Mouse (Mus musculus): ENCODE results near the gene Unc5b. TPM values are rescaled to one million over a fixed set of nuclear protein-coding genes. Genes with fewer than 3 reads are reported as not detected.
"Not testable (repeated sequence)": the region's sequence is repeated elsewhere in the genome, so short reads cannot be mapped to it uniquely, and the experiment has no call there.

Gene Unc5b
- 11.5 and 13.3 TPM in 2 replicates for polyA plus RNA-seq (2014; fragmentation: Nextera tagmentation; extraction: Ambion mirVana)

GRCm38 (mm10) chr10:60831379-60831778 lies at the start of gene Unc5b:
Gene Unc5b, minus strand, starts transcription at chr10:60831581.
- ATAC-seq (ENCODE audit: insufficient number of reproducible peaks, insufficient read depth, low FRiP score, low read depth) = peak; percentile 92
- Histone ChIP-seq H3K4me1 (ENCODE audit: control insufficient read depth in 2 of 2, insufficient read depth in 2 of 2, low read length in 2 of 2) (peaks cover 33 to 37% of the 10 kb centered on the region in 2 experiments), H3K27ac (replicated peaks in 1 of 2; ENCODE audit: control insufficient read depth in 1 of 2, insufficient read depth in 1 of 2, low read depth in 2 of 2, low read length in 2 of 2) (peak within 1 kb of the TSS; percentile 86 to 97), H3K9me3 (ENCODE audit: control insufficient read depth, low read length) (no peaks in the 10 kb centered on the region), H3K9ac (ENCODE audit: low read length) (peak within 1 kb of the TSS; percentile 96), H3K27me3 (ENCODE audit: control insufficient read depth, insufficient read depth, low read length) (no peaks in the 10 kb centered on the region), H3K4me3 (ENCODE audit: control insufficient read depth in 1 of 2, insufficient read depth in 1 of 2, low read depth in 1 of 2, low read length in 2 of 2) (peak within 1 kb of the TSS; percentile 71 to 91), H3K4me2 (ENCODE audit: low read length) (peak within 1 kb of the TSS; percentile 81), H3K36me3 (ENCODE audit: control insufficient read depth, insufficient read depth, low read length) (no peaks in the 10 kb centered on the region)
- WGBS = 1% methylated on average over 44 of the region's 53 CpGs

- H3K27me3 ChIP-seq (ENCODE audit: control insufficient read depth, insufficient read depth, low read length) = no peaks in the 10 kb centered on the region
Observed at GRCm38 (mm10) chr10:60879817-60880216, 48.4 kb upstream of the Unc5b start.

GRCm38 (mm10) chr10:60877075-60877474 lies 45.7 kb upstream of the Unc5b start:
- no peaks in the 10 kb centered on the region for H3K36me3 ChIP-seq (ENCODE audit: control insufficient read depth, insufficient read depth, low read length)
- no peaks in the 10 kb centered on the region for H3K27me3 ChIP-seq (ENCODE audit: control insufficient read depth, insufficient read depth, low read length)
- no peak overlapping the region for H3K27ac ChIP-seq (replicated peaks in 1 of 2; ENCODE audit: control insufficient read depth in 1 of 2, insufficient read depth in 1 of 2, low read depth in 2 of 2, low read length in 2 of 2)
- H3K9me3 ChIP-seq (ENCODE audit: control insufficient read depth, low read length) = no peaks in the 10 kb centered on the region
- no peak overlapping the region for H3K4me3 ChIP-seq (ENCODE audit: control insufficient read depth in 1 of 2, insufficient read depth in 1 of 2, low read depth in 1 of 2, low read length in 2 of 2)
- no peak overlapping the region for H3K4me2 ChIP-seq (ENCODE audit: low read length)
- no peak overlapping the region for H3K9ac ChIP-seq (ENCODE audit: low read length)
- H3K4me1 ChIP-seq (ENCODE audit: control insufficient read depth in 2 of 2, insufficient read depth in 2 of 2, low read length in 2 of 2) = no peaks in the 10 kb centered on the region
- WGBS = 77% methylated on average over 5 of the region's 5 CpGs
- ATAC-seq (ENCODE audit: insufficient number of reproducible peaks, insufficient read depth, low FRiP score, low read depth) = no peak

More at GRCm38 (mm10) chr10:60879817-60880216, 48.4 kb upstream of the Unc5b start:
- Histone ChIP-seq H3K4me2 (ENCODE audit: low read length) (no peak overlapping the region), H3K9me3 (ENCODE audit: control insufficient read depth, low read length) (no peaks in the 10 kb centered on the region), H3K36me3 (ENCODE audit: control insufficient read depth, insufficient read depth, low read length) (no peaks in the 10 kb centered on the region), H3K27ac (replicated peaks in 1 of 2; ENCODE audit: control insufficient read depth in 1 of 2, insufficient read depth in 1 of 2, low read depth in 2 of 2, low read length in 2 of 2) (no peak overlapping the region), H3K9ac (ENCODE audit: low read length) (no peak overlapping the region), H3K4me3 (ENCODE audit: control insufficient read depth in 1 of 2, insufficient read depth in 1 of 2, low read depth in 1 of 2, low read length in 2 of 2) (no peak overlapping the region), H3K4me1 (ENCODE audit: control insufficient read depth in 2 of 2, insufficient read depth in 2 of 2, low read length in 2 of 2) (no peaks in the 10 kb centered on the region)
- ATAC-seq (ENCODE audit: insufficient number of reproducible peaks, insufficient read depth, low FRiP score, low read depth) = no peak
- WGBS = 71% methylated on average over 4 of the region's 4 CpGs

GRCm38 (mm10) chr10:60875011-60875410 lies 43.6 kb upstream of the Unc5b start:
- Histone ChIP-seq H3K27ac (replicated peaks in 1 of 2; ENCODE audit: control insufficient read depth in 1 of 2, insufficient read depth in 1 of 2, low read depth in 2 of 2, low read length in 2 of 2) (no peak overlapping the region), H3K9ac (ENCODE audit: low read length) (no peak overlapping the region), H3K27me3 (ENCODE audit: control insufficient read depth, insufficient read depth, low read length) (no peaks in the 10 kb centered on the region), H3K9me3 (ENCODE audit: control insufficient read depth, low read length) (no peaks in the 10 kb centered on the region), H3K4me1 (ENCODE audit: control insufficient read depth in 2 of 2, insufficient read depth in 2 of 2, low read length in 2 of 2) (no peaks in the 10 kb centered on the region), H3K36me3 (ENCODE audit: control insufficient read depth, insufficient read depth, low read length) (no peaks in the 10 kb centered on the region), H3K4me2 (ENCODE audit: low read length) (no peak overlapping the region), H3K4me3 (ENCODE audit: control insufficient read depth in 1 of 2, insufficient read depth in 1 of 2, low read depth in 1 of 2, low read length in 2 of 2) (no peak overlapping the region)
- WGBS = 81% methylated on average over 1 of the region's 1 CpGs
- no peak for ATAC-seq (ENCODE audit: insufficient number of reproducible peaks, insufficient read depth, low FRiP score, low read depth)

GRCm38 (mm10) chr10:60863318-60863717 lies 31.9 kb upstream of the Unc5b start:
- WGBS = 82% methylated on average over 6 of the region's 6 CpGs
- no peak for ATAC-seq (ENCODE audit: insufficient number of reproducible peaks, insufficient read depth, low FRiP score, low read depth)

GRCm38 (mm10) chr10:60862477-60863293 lies 31.3 kb upstream of the Unc5b start:
- WGBS = 73% methylated on average over 25 of the region's 25 CpGs
- no peaks in the 10 kb centered on the region for H3K36me3 ChIP-seq (ENCODE audit: control insufficient read depth, insufficient read depth, low read length)
- H3K9me3 ChIP-seq (ENCODE audit: control insufficient read depth, low read length) = no peaks in the 10 kb centered on the region
- H3K27ac ChIP-seq (replicated peaks in 1 of 2; ENCODE audit: control insufficient read depth in 1 of 2, insufficient read depth in 1 of 2, low read depth in 2 of 2, low read length in 2 of 2) = no peak overlapping the region
- no peaks in the 10 kb centered on the region for H3K27me3 ChIP-seq (ENCODE audit: control insufficient read depth, insufficient read depth, low read length)
- H3K4me1 ChIP-seq (ENCODE audit: control insufficient read depth in 2 of 2, insufficient read depth in 2 of 2, low read length in 2 of 2) = no peaks in the 10 kb centered on the region
- no peak overlapping the region for H3K4me3 ChIP-seq (ENCODE audit: control insufficient read depth in 1 of 2, insufficient read depth in 1 of 2, low read depth in 1 of 2, low read length in 2 of 2)
- no peak overlapping the region for H3K4me2 ChIP-seq (ENCODE audit: low read length)
- no peak for ATAC-seq (ENCODE audit: insufficient number of reproducible peaks, insufficient read depth, low FRiP score, low read depth)
- no peak overlapping the region for H3K9ac ChIP-seq (ENCODE audit: low read length)

More at GRCm38 (mm10) chr10:60863318-60863717, 31.9 kb upstream of the Unc5b start:
- H3K4me1 ChIP-seq (ENCODE audit: control insufficient read depth in 2 of 2, insufficient read depth in 2 of 2, low read length in 2 of 2) = no peaks in the 10 kb centered on the region
- H3K36me3 ChIP-seq (ENCODE audit: control insufficient read depth, insufficient read depth, low read length) = no peaks in the 10 kb centered on the region
- H3K4me3 ChIP-seq (ENCODE audit: control insufficient read depth in 1 of 2, insufficient read depth in 1 of 2, low read depth in 1 of 2, low read length in 2 of 2) = no peak overlapping the region
- no peak overlapping the region for H3K9ac ChIP-seq (ENCODE audit: low read length)
- no peaks in the 10 kb centered on the region for H3K27me3 ChIP-seq (ENCODE audit: control insufficient read depth, insufficient read depth, low read length)
- H3K9me3 ChIP-seq (ENCODE audit: control insufficient read depth, low read length) = no peaks in the 10 kb centered on the region
- H3K27ac ChIP-seq (replicated peaks in 1 of 2; ENCODE audit: control insufficient read depth in 1 of 2, insufficient read depth in 1 of 2, low read depth in 2 of 2, low read length in 2 of 2) = no peak overlapping the region
- no peak overlapping the region for H3K4me2 ChIP-seq (ENCODE audit: low read length)

- H3K27me3 ChIP-seq (ENCODE audit: control insufficient read depth, insufficient read depth, low read length); H3K4me3 ChIP-seq (ENCODE audit: control insufficient read depth in 1 of 2, insufficient read depth in 1 of 2, low read depth in 1 of 2, low read length in 2 of 2); ATAC-seq (ENCODE audit: insufficient number of reproducible peaks, insufficient read depth, low FRiP score, low read depth); H3K4me2 ChIP-seq (ENCODE audit: low read length); H3K9ac ChIP-seq (ENCODE audit: low read length); H3K27ac ChIP-seq (replicated peaks in 1 of 2; ENCODE audit: control insufficient read depth in 1 of 2, insufficient read depth in 1 of 2, low read depth in 2 of 2, low read length in 2 of 2); H3K9me3 ChIP-seq (ENCODE audit: control insufficient read depth, low read length); H3K4me1 ChIP-seq (ENCODE audit: control insufficient read depth in 2 of 2, insufficient read depth in 2 of 2, low read length in 2 of 2); H3K36me3 ChIP-seq (ENCODE audit: control insufficient read depth, insufficient read depth, low read length): not testable (repeated sequence)
Observed at GRCm38 (mm10) chr10:60845271-60845670, 13.9 kb upstream of the Unc5b start.
